Mouse (Mus musculus): ENCODE measurements around the gene Slc25a48. TPM values are rescaled to one million over a fixed set of nuclear protein-coding genes. Genes with fewer than 3 reads are reported as not detected.

The Slc25a48 gene
- polyA plus RNA-seq, 2 experiments, result 0.74 to 0.77 TPM

- DNase-seq (ENCODE audit: low spot score) (no peak), ATAC-seq (ENCODE audit: low FRiP score, low read depth) (no peak)
- Histone ChIP-seq H3K4me2 (replicated peaks; ENCODE audit: low read depth, low read length, severe bottlenecking) (no peak within 1 kb of the TSS), H3K36me3 (ENCODE audit: control insufficient read depth, insufficient read depth, low read length) (no peaks in the 10 kb centered on the region), H3K4me3 (replicated peaks; ENCODE audit: low read length) (no peak within 1 kb of the TSS), H3K9me3 (ENCODE audit: control insufficient read depth, low read length) (no peaks in the 10 kb centered on the region), H3K27me3 (ENCODE audit: control insufficient read depth, insufficient read depth, low read length) (no peaks in the 10 kb centered on the region), H3K4me1 (ENCODE audit: control insufficient read depth, insufficient read depth, low read length) (peaks cover 13% of the 10 kb centered on the region), H3K27ac (replicated peaks; ENCODE audit: low read depth, low read length) (no peak within 1 kb of the TSS), H3K9ac (ENCODE audit: low read depth, low read length, severe bottlenecking) (no peak within 1 kb of the TSS)
- 62% methylated on average over 4 of the region's 4 CpGs for WGBS
- no peak for TF ChIP-seq POLR2A (IDR thresholded peaks at IDR 0.05; ENCODE audit: borderline replicate concordance, extremely low read depth, insufficient read depth, insufficient read length)
Observed at GRCm38 (mm10) chr13:56426365-56426764, 11.8 kb upstream of the Slc25a48 start, which contains the start of gene Gm3045. Gene Gm3045 (plus strand): TSS chr13:56426594.

- no peak for TF ChIP-seq POLR2A (IDR thresholded peaks at IDR 0.05; ENCODE audit: borderline replicate concordance, extremely low read depth, insufficient read depth, insufficient read length)
- no peak overlapping the region for H3K4me3 ChIP-seq (replicated peaks; ENCODE audit: low read length)
- DNase-seq (ENCODE audit: low spot score) (peak; percentile 67), ATAC-seq (ENCODE audit: low FRiP score, low read depth) (peak; percentile 85)
- H3K9ac ChIP-seq (ENCODE audit: low read depth, low read length, severe bottlenecking), result no peak overlapping the region
- H3K9me3 ChIP-seq (ENCODE audit: control insufficient read depth, low read length), result no peaks in the 10 kb centered on the region
- 31% methylated on average over 16 of the region's 16 CpGs for WGBS
- no peak overlapping the region for H3K27ac ChIP-seq (replicated peaks; ENCODE audit: low read depth, low read length)
- H3K4me1 ChIP-seq (ENCODE audit: control insufficient read depth, insufficient read depth, low read length), result no peaks in the 10 kb centered on the region
- H3K4me2 ChIP-seq (replicated peaks; ENCODE audit: low read depth, low read length, severe bottlenecking), result no peak overlapping the region
- no peaks in the 10 kb centered on the region for H3K36me3 ChIP-seq (ENCODE audit: control insufficient read depth, insufficient read depth, low read length)
- H3K27me3 ChIP-seq (ENCODE audit: control insufficient read depth, insufficient read depth, low read length), result no peaks in the 10 kb centered on the region
Observed at GRCm38 (mm10) chr13:56428724-56429500, 9.2 kb upstream of the Slc25a48 start.

- H3K27ac ChIP-seq (replicated peaks; ENCODE audit: low read depth, low read length), result no peak overlapping the region
- H3K4me2 ChIP-seq (replicated peaks; ENCODE audit: low read depth, low read length, severe bottlenecking), result no peak overlapping the region
- no peak overlapping the region for H3K4me3 ChIP-seq (replicated peaks; ENCODE audit: low read length)
- H3K36me3 ChIP-seq (ENCODE audit: control insufficient read depth, insufficient read depth, low read length), result no peaks in the 10 kb centered on the region
- no peaks in the 10 kb centered on the region for H3K4me1 ChIP-seq (ENCODE audit: control insufficient read depth, insufficient read depth, low read length)
- ATAC-seq (ENCODE audit: low FRiP score, low read depth) (no peak), DNase-seq (ENCODE audit: low spot score) (no peak)
- 89% methylated on average over 10 of the region's 12 CpGs for WGBS
- no peak for TF ChIP-seq POLR2A (IDR thresholded peaks at IDR 0.05; ENCODE audit: borderline replicate concordance, extremely low read depth, insufficient read depth, insufficient read length)
- H3K9ac ChIP-seq (ENCODE audit: low read depth, low read length, severe bottlenecking), result no peak overlapping the region
- no peaks in the 10 kb centered on the region for H3K9me3 ChIP-seq (ENCODE audit: control insufficient read depth, low read length)
- H3K27me3 ChIP-seq (ENCODE audit: control insufficient read depth, insufficient read depth, low read length), result peaks cover 11% of the 10 kb centered on the region; the same call in 1 of the 2 replicates
Observed at GRCm38 (mm10) chr13:56432496-56432895, 5.7 kb upstream of the Slc25a48 start.

GRCm38 (mm10) chr13:56433466-56433865 lies 4.7 kb upstream of the Slc25a48 start:
- H3K4me3 ChIP-seq (replicated peaks; ENCODE audit: low read length), result no peak overlapping the region
- ATAC-seq (ENCODE audit: low FRiP score, low read depth) (no peak), DNase-seq (ENCODE audit: low spot score) (peak; percentile 79)
- H3K36me3 ChIP-seq (ENCODE audit: control insufficient read depth, insufficient read depth, low read length), result no peaks in the 10 kb centered on the region
- H3K9me3 ChIP-seq (ENCODE audit: control insufficient read depth, low read length), result no peaks in the 10 kb centered on the region
- H3K27me3 ChIP-seq (ENCODE audit: control insufficient read depth, insufficient read depth, low read length), result peaks cover 19% of the 10 kb centered on the region
- H3K27ac ChIP-seq (replicated peaks; ENCODE audit: low read depth, low read length), result no peak overlapping the region
- 12% methylated on average over 10 of the region's 10 CpGs for WGBS
- no peak for TF ChIP-seq POLR2A (IDR thresholded peaks at IDR 0.05; ENCODE audit: borderline replicate concordance, extremely low read depth, insufficient read depth, insufficient read length)
- no peak overlapping the region for H3K9ac ChIP-seq (ENCODE audit: low read depth, low read length, severe bottlenecking)
- H3K4me1 ChIP-seq (ENCODE audit: control insufficient read depth, insufficient read depth, low read length), result no peaks in the 10 kb centered on the region
- H3K4me2 ChIP-seq (replicated peaks; ENCODE audit: low read depth, low read length, severe bottlenecking), result no peak overlapping the region

GRCm38 (mm10) chr13:56434311-56434751 lies 3.8 kb upstream of the Slc25a48 start:
- DNase-seq (ENCODE audit: low spot score), result no peak
- no peaks in the 10 kb centered on the region for H3K36me3 ChIP-seq (ENCODE audit: control insufficient read depth, insufficient read depth, low read length)
- whole genome bisulfite sequencing, result 81% methylated on average over 9 of the region's 9 CpGs

More at GRCm38 (mm10) chr13:56434311-56434751, 3.8 kb upstream of the Slc25a48 start:
- H3K27ac ChIP-seq (replicated peaks; ENCODE audit: low read depth, low read length), result no peak overlapping the region
- no peak for ATAC-seq (ENCODE audit: low FRiP score, low read depth)
- H3K4me1 ChIP-seq (ENCODE audit: control insufficient read depth, insufficient read depth, low read length), result no peaks in the 10 kb centered on the region
- H3K9ac ChIP-seq (ENCODE audit: low read depth, low read length, severe bottlenecking), result no peak overlapping the region
- H3K4me3 ChIP-seq (replicated peaks; ENCODE audit: low read length), result no peak overlapping the region
- H3K27me3 ChIP-seq (ENCODE audit: control insufficient read depth, insufficient read depth, low read length), result peaks cover 27% of the 10 kb centered on the region
- H3K9me3 ChIP-seq (ENCODE audit: control insufficient read depth, low read length), result no peaks in the 10 kb centered on the region
- TF ChIP-seq POLR2A (IDR thresholded peaks at IDR 0.05; ENCODE audit: borderline replicate concordance, extremely low read depth, insufficient read depth, insufficient read length), result no peak
- no peak overlapping the region for H3K4me2 ChIP-seq (replicated peaks; ENCODE audit: low read depth, low read length, severe bottlenecking)

Measured in limb, embryonic 14.5 days (tissue).